Mouse (Mus musculus) liver, adult 2 months (tissue): ENCODE results near the gene Zbed3.

Experiments
- CTCF ChIP-seq: fragments of 200-500 bp; IDR thresholded peaks from 2 replicates; pipeline ENCODE4 v1.5.1; 2011; ENCODE audit warnings: low read depth, low read length, control low read depth
- POLR2A ChIP-seq: fragments of 200-500 bp; IDR thresholded peaks from 2 replicates; pipeline ENCODE4 v1.6.1; 2011; ENCODE audit warnings: low read length, control low read depth; ENCODE audit not compliant: insufficient read depth; ENCODE audit errors: extremely low read depth

- TF ChIP-seq POLR2A (no peak), CTCF (no peak)
Measured at GRCm38 (mm10) chr13:95332086-95332899, 8.9 kb downstream of the Zbed3 start.
